Mouse (Mus musculus): ENCODE results near the gene Gm4303.
"Not testable (repeated sequence)": the region's sequence is repeated elsewhere in the genome, so short reads cannot be mapped to it uniquely, and the experiment has no call there.

Gm4303 gene

DNA sequence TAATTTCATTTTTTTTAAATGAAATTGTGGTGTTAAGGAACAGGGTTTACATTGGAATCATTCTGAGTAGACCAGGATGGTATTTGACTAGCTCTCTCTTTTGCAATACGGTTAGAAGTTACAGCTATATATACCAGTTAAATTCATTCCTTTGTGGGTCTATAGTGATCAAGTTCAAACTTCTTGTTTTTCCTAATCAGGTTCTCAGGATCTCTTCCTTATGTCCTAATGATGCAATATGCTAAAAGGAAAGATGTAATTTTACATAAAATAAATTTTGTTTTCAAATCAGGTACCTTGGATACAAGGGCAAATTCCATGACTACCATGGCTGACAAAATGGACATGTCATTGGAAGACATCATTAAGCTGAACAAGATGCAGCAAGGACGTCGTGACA lies at the start of gene Gm4303:
Gene Gm4303 (plus strand): TSS at position 301 of the 400 bp plus-strand sequence.
- DNase-seq: not testable (repeated sequence)

DNA sequence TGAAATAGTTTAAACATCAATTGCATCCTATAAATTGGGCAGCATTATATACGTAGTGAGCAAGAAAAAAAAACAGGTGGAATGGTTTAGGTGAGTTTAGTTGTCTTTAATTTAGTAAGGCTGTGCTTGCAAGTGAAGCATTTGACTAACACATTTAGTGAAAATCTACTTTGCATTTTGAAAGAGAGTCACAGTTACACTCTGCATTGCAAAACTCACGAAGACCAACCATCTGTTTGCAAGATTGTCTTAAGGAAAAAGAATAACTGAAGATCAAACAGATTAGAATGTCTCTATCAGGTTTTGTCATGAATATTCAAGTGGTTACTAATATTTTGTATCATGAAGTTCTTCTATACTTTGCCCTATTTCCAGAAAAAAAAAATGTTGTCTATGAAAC lies 49.7 kb upstream of the Gm4303 start:
- DNase-seq: no peak

DNA sequence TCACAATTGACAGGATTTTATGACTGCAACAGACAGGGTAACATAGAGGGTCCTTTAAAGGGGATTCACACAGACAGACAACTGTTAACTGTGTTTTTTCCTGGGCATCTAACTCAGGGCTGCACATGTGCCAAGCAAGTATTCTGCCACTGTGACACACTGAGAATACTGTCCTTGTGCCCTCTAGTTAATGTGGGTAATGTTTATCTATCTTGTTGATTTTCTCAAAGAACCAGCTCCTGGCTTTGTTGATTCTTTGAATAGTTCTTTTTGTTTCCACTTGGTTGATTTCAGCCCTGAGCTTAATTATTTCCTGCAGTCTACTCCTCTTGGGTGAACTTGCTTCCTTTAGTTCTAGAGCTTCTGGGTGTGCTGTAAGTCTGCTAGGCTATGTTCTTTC lies 45.7 kb upstream of the Gm4303 start:
- not testable (repeated sequence) for DNase-seq

DNA sequence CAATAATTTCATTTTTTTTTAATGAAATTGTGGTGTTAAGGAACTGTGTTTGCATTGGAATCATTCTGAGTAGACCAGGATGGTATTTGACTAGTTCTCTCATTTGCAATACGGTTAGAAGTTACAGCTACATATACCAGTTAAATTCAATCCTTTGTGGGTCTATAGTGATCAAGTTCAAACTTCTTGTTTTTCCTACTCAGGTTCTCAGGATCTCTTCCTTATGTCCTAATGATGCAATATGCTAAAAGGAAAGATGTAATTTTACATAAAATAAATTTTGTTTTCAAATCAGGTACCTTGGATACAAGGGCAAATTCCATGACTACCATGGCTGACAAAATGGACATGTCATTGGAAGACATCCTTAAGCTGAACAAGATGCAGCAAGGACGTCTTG lies 10.4 kb upstream of the Gm4303 start, which contains the start of gene Gm4301:
Gene Gm4301 (plus strand): TSS at position 301 of the 400 bp plus-strand sequence.
- DNase-seq: not testable (repeated sequence)

DNA sequence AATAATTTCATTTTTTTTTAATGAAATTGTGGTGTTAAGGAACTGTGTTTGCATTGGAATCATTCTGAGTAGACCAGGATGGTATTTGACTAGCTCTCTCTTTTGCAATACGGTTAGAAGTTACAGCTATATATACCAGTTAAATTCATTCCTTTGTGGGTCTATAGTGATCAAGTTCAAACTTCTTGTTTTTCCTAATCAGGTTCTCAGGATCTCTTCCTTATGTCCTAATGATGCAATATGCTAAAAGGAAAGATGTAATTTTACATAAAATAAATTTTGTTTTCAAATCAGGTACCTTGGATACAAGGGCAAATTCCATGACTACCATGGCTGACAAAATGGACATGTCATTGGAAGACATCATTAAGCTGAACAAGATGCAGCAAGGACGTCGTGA lies 5.2 kb upstream of the Gm4303 start, which contains the start of gene Gm4302:
Gene Gm4302 (plus strand): TSS at position 301 of the 400 bp plus-strand sequence.
- not testable (repeated sequence) for DNase-seq

DNA sequence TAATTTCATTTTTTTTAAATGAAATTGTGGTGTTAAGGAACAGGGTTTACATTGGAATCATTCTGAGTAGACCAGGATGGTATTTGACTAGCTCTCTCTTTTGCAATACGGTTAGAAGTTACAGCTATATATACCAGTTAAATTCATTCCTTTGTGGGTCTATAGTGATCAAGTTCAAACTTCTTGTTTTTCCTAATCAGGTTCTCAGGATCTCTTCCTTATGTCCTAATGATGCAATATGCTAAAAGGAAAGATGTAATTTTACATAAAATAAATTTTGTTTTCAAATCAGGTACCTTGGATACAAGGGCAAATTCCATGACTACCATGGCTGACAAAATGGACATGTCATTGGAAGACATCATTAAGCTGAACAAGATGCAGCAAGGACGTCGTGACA lies 5.0 kb downstream of the Gm4303 start, which contains the start of gene Gm4305:
Gene Gm4305 (plus strand): TSS at position 301 of the 400 bp plus-strand sequence.
- not testable (repeated sequence) for DNase-seq

DNA sequence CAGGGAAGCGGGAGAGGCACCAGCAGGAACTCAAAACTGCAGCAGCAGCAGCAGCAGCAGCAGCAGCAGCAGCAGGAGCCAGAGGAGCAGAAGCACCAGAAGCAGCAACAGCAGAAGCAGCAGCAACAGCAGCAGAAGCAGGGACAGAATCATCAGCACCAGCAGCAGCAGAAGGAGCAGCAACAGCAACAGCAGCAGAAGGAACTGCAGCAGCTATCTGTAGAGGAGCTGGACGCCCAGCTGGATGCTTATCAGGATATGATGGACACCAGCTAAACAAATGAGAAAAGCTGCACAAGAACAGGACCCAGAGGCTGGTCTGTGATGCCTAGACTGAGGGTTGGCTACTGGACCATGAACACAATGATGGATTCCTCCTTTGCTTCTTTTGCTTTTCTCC lies 11.1 kb downstream of the Gm4303 start:
- peak; percentile 5 to 43 for DNase-seq

DNA sequence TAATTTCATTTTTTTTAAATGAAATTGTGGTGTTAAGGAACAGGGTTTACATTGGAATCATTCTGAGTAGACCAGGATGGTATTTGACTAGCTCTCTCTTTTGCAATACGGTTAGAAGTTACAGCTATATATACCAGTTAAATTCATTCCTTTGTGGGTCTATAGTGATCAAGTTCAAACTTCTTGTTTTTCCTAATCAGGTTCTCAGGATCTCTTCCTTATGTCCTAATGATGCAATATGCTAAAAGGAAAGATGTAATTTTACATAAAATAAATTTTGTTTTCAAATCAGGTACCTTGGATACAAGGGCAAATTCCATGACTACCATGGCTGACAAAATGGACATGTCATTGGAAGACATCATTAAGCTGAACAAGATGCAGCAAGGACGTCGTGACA lies 15.3 kb downstream of the Gm4303 start, which contains the start of gene Gm4307:
Gene Gm4307 (plus strand): TSS at position 301 of the 400 bp plus-strand sequence.
- DNase-seq: not testable (repeated sequence)

DNA sequence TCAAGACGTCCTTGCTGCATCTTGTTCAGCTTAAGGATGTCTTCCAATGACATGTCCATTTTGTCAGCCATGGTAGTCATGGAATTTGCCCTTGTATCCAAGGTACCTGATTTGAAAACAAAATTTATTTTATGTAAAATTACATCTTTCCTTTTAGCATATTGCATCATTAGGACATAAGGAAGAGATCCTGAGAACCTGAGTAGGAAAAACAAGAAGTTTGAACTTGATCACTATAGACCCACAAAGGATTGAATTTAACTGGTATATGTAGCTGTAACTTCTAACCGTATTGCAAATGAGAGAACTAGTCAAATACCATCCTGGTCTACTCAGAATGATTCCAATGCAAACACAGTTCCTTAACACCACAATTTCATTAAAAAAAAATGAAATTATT lies 36.7 kb downstream of the Gm4303 start, which contains the start of gene Gm4312:
Gene Gm4312 (minus strand): TSS at position 101 of the 400 bp plus-strand sequence.
- not testable (repeated sequence) for DNase-seq

Data from kidney, postnatal 25 days (tissue).